Mouse (Mus musculus): ENCODE data around the gene Esyt1.

DNA sequence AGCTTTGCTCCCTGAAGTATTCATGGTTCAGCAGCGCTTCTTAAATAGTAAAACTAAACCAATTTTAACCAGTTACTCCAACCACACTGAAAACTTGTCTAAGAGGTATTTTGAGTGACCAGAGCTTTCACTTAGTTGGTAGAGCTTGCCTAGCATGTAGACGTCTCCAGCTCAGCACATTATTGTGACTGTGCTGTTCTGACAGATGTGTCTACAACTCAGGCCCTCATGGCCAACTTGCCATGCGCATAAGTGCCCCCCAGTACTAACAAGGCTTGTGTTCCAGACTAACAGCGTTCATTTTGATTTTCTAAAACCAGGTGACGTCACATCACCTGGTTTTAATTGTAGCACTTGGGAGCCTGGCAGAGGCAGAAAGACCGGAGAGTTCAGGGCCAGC is 31.3 kb upstream of the Esyt1 start:
- TF ChIP-seq POLR2AphosphoS2 (IDR thresholded peaks at IDR 0.05; ENCODE audit: low read depth, low read length) (peak; percentile 92), POLR2A (IDR thresholded peaks at IDR 0.05; ENCODE audit: low read depth, low read length) (peak; percentile 41), CTCF (conservative IDR thresholded peaks at IDR 0.05 in 1 of 2, IDR thresholded peaks at IDR 0.05 in 1 of 2; ENCODE audit: low read depth in 2 of 2, low read length in 2 of 2) (no peak), MAX (IDR thresholded peaks at IDR 0.05; ENCODE audit: low read length) (no peak), MXI1 (IDR thresholded peaks at IDR 0.05; ENCODE audit: low read depth, low read length) (no peak), KAT2A (IDR thresholded peaks at IDR 0.05; ENCODE audit: insufficient replicate concordance, low read length) (no peak)

All from CH12.LX (cell line).